Mouse (Mus musculus) T-cell, adult 2 months (primary cell): ENCODE data around the gene Prox2.
A peak's percentile ranks its signal among the peaks of the same experiment; 100 is the strongest.

ENCODE experiments used
- DNase-seq: peaks from one replicate; pipeline ENCODE4 v3.0.0; 2022; ENCODE audit warnings: low spot score

Prox2 gene

DNA sequence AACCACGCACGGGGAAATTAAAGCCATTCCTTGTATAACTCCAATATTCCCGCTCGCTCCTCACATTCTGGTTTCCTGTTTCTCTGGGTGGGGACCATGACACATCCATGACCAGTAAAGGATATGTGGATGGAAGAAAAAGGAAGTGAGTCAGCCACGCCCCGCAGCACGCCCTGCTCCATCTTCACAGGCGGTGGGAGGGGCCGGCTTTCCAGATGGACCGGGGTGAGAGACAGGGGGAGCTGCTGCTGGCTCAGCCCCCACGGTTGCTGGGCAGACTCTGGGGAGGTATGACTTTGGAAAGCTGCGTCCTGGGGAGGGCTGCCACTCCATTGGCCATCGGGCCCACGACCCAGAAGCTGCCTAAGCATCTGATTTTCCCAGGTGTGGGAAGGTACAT, 16.5 kb downstream of the Prox2 start:
- DNase-seq = no peak

DNA sequence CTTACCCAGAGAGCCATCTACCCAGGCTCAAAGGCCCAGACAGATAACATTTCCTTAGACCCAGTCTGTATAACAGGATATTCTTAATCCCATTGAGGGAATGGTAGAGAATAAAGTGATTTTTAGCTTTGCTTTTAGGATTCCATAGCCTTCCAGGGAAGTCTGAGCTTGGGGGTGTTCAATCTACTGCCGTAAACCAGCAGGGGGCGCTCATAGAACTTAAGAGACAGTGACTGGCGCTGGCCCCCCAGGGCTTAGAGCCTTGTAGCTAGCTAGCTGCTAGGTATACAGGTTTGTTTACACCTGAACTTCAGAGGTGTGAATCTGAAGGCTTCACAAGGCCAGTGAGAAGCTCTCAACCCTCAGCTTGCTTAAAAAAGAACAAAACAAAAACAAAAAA, 18.3 kb downstream of the Prox2 start:
- peak; percentile 63 for DNase-seq

DNA sequence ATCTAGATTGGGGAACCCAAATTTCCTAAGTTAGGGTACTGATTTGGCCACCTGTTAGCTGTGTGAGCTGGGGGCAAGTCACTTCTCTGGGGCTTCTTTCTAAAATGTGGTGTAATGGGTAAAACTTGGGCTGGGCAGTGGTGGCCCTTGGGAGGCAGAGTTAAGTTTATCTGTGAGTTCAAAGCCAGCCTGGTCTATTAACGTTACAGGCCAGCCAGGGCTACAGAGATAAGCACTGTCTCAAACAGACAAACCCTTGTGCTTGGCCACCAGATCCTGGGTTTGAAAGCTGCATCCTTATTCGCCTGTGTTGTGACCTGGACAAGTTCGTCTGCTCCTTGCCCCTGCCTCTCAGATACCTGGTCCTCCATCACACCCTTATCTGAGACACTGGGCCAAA, 19.4 kb downstream of the Prox2 start:
- no peak for DNase-seq

DNA sequence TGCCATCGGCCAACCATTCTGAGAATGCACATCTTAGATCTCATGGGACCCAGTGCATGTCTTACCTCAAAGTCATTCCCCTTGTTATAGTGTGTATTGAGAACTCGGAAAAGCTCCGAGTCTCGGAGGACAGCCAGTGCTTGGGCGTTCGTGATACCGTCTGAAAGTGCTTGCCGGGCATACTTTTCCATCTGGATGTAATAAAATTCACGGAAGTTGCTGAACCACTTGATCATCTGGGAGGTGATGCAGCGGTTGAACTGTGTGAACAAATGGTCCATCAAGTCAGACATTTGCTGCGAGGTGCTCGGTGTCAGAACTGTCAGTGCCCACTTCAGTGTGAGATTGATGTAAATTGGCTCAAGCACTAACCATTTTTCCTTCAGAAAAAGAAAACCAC, 22.7 kb downstream of the Prox2 start:
- DNase-seq = no peak

DNA sequence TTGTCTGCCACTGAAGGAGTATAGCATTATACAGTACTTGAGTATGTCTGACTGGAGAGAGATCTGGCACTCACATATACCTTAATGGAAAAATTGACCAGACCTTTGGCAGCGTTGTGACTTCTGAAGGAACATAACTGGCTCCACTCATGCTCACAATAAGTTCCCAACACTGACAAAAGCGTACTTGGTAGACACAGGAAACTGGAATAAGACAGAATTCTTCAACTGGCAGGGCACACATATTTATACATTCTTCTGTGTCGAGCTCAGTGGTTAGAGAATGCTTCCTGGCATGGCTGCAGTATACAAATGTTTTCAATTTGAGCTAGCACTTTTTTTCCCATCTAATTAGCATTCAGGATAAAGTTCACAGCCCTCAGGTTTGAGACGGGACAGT, 25.6 kb downstream of the Prox2 start:
- no peak for DNase-seq

DNA sequence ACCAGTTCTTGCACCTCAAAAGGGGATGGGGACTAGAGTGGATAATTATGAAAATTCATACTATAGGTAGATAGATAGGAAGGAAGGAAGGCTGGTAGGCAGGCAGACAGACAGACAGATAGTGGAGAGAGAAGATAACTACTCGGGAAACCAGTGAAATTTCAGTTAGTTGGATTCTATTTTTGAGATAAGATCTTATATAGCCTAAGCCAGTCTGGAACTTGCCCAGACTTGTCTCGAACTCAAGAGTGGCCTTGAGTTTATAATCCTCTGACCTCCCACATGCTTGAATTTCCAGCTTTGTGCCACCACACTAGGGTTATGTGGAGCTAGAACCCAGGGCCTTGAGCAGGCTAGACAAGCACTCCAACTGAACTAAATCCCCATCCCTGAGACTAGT, 26.3 kb downstream of the Prox2 start:
- DNase-seq = no peak

DNA sequence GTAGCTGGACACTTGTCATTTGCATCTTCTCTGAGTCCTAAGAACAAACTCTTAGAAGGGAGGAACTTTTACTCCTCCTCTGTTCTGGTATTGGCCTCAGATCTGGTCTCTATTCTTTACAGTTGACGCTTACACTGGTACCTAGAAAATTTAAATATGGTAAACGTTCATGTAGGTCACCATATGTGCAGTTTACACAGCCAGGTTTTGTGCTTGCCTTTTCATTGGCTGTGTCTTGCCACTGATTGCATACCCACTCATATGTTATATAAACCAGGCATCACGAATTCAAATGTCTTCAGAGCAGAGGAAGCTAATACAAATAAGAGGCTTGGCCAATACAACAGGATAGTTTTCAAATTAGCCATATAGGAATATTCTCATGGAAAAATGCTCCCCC, 33.5 kb downstream of the Prox2 start:
- no peak for DNase-seq

DNA sequence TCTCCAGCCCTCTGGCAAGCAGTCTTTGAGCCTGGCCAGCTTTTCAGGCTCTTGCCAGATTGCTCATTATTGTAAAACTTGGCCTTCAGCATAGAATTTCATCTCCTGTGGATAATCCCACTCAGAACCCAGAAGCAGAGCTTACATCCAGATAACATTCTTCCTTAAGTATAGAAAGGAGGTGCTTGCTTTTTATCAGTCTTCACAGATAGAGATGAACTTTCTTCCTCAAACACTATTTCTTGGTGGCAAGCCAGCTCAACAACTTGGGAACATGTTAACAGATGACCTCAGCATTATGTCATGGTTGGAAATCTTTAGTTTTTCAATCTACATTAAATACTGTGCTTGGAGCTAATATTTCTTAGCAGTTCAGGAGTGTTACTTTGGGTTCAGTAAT, 39.5 kb downstream of the Prox2 start:
- DNase-seq = no peak

DNA sequence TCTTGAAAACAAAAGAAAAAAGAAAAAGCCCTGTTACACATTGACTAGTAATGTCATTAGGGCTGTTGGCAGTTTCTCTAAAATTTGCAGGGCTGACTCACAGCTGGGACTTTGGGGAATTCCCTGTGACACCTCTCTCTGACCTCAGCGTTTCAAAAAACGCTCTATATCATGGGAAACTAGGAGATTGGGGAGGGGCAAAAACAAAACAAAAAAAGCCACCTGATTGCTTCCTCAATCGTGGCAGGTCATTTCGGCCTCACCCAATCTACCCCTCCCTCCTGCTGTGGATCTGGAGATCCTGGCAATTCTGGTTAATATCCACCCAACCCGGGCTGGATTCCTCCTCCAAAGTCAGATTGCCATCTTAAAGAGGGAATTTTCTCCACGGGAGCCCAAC, 59.3 kb downstream of the Prox2 start:
- no peak for DNase-seq
